Mouse (Mus musculus) stomach, postnatal 0 days (tissue): Measurements from ENCODE around the gene Dlgap3.

Source experiments
- CTCF ChIP-seq: IDR thresholded peaks from 2 replicates; pipeline ENCODE4 v1.5.1; 2016; ENCODE audit warnings: antibody characterized with exemption, low read depth, mild to moderate bottlenecking, moderate library complexity
- EP300 ChIP-seq: optimal IDR thresholded peaks from 2 replicates; pipeline ENCODE3; 2016; ENCODE audit warnings: antibody characterized with exemption

DNA sequence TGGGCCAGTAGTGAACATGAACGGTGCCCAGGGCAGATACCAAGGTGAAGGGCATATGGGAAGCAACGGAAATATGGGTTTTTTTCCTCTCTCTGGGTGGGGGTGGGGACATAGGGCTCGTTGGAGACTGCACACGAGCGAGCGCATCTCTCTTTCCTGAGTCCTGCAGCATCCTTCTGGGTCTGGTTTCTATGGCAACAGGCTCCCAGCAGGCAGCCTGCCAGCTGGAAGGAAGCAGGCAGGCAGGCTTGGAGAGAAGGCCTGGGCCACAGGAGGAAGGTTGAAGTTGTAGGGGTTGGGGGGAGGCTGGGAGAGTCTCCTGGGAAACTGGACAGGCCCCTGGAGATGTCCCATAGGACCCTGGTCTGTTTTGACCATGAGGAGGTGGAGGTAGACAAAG lies 63.0 kb downstream of the Dlgap3 start:
- no peak for TF ChIP-seq CTCF
- TF ChIP-seq EP300 = no peak
